Mouse (Mus musculus) olfactory bulb, adult 2 months (tissue): ENCODE results near the gene Pip5k1b. TPM values are rescaled to one million over a fixed set of nuclear protein-coding genes. Genes with fewer than 3 reads are reported as not detected.

Experiments
- H3K27ac ChIP-seq: fragments of 200-500 bp; 2 replicates; pipeline ENCODE4 v1.5.1; 2012; ENCODE audit warnings: low read depth, low read length; ENCODE audit not compliant: insufficient read depth
- H3K4me1 ChIP-seq: fragments of 200-500 bp; 2 replicates; pipeline ENCODE4 v1.6.1; 2012; ENCODE audit warnings: low read length; ENCODE audit not compliant: control insufficient read depth, insufficient read depth
- H3K4me3 ChIP-seq: fragments of 200-500 bp; 2 replicates; pipeline ENCODE4 v1.5.1; 2012; ENCODE audit warnings: mild to moderate bottlenecking, low read depth, low read length, moderate library complexity; ENCODE audit not compliant: insufficient read depth
- CTCF ChIP-seq: fragments of 200-500 bp; IDR thresholded peaks from 2 replicates; pipeline ENCODE4 v1.5.1; 2012; ENCODE audit warnings: low read depth, mild to moderate bottlenecking, low read length, moderate library complexity; ENCODE audit not compliant: insufficient read depth
- POLR2A ChIP-seq: fragments of 200-500 bp; IDR thresholded peaks from 2 replicates; pipeline ENCODE4 v1.6.1; 2012; ENCODE audit warnings: mild to moderate bottlenecking, low read depth, low read length, moderate library complexity; ENCODE audit not compliant: insufficient read depth
- WGBS: fragments of 180-500 bp; shearing (Covaris S2); methylation state at CpG from one replicate; pipeline ENCODE4 v1.1.7; 2018; 5-methylcytosine and 5-hydroxymethylcytosine counted together
- polyA plus RNA-seq: library from polyadenylated mRNA; stranded (reverse); fragments of >200 nt; gene quantifications from 2 replicates; pipeline ENCODE4 v1.2.4, GENCODE M21; 2012; ENCODE audit warnings: low replicate concordance; ENCODE audit not compliant: missing spikeins, insufficient read depth, insufficient read length

The Pip5k1b gene
- polyA plus RNA-seq, 1 experiment: not detected

- WGBS: 86% methylated on average over 2 of the region's 2 CpGs
- TF ChIP-seq CTCF (no peak), POLR2A (no peak)
- no peaks in the 10 kb centered on the region for H3K4me1 ChIP-seq
- H3K4me3 ChIP-seq: no peak overlapping the region
- H3K27ac ChIP-seq: no peak overlapping the region
These were observed 161.8 kb downstream of the Pip5k1b start for GRCm38 (mm10) chr19:24393920-24394319.

GRCm38 (mm10) chr19:24391519-24392251 lies 164.0 kb downstream of the Pip5k1b start:
- WGBS: 92% methylated on average over 9 of the region's 9 CpGs
- TF ChIP-seq POLR2A (no peak), CTCF (no peak)
- H3K4me3 ChIP-seq: no peak overlapping the region
- H3K27ac ChIP-seq: no peak overlapping the region
- no peaks in the 10 kb centered on the region for H3K4me1 ChIP-seq

GRCm38 (mm10) chr19:24386956-24387865 lies 168.5 kb downstream of the Pip5k1b start:
- 75% methylated on average over 22 of the region's 22 CpGs for WGBS
- no peaks in the 10 kb centered on the region for H3K4me1 ChIP-seq
- no peak overlapping the region for H3K4me3 ChIP-seq
- TF ChIP-seq CTCF (no peak), POLR2A (no peak)
- no peak overlapping the region for H3K27ac ChIP-seq

GRCm38 (mm10) chr19:24378470-24378869 lies 177.2 kb downstream of the Pip5k1b start:
- H3K4me1 ChIP-seq: no peaks in the 10 kb centered on the region
- WGBS: 86% methylated on average over 6 of the region's 6 CpGs
- H3K27ac ChIP-seq: no peak overlapping the region
- H3K4me3 ChIP-seq: no peak overlapping the region
- TF ChIP-seq CTCF (no peak), POLR2A (no peak)

GRCm38 (mm10) chr19:24371763-24372640 lies 183.7 kb downstream of the Pip5k1b start:
- TF ChIP-seq POLR2A (no peak), CTCF (no peak)
- no peak overlapping the region for H3K4me3 ChIP-seq
- H3K27ac ChIP-seq: no peak overlapping the region
- 18% methylated on average over 19 of the region's 19 CpGs for WGBS
- peaks cover 4% of the 10 kb centered on the region; the same call in 1 of the 2 replicates for H3K4me1 ChIP-seq

GRCm38 (mm10) chr19:24368419-24368818 lies 187.3 kb downstream of the Pip5k1b start:
- 82% methylated on average over 6 of the region's 6 CpGs for WGBS
- no peak overlapping the region for H3K27ac ChIP-seq
- no peak for TF ChIP-seq POLR2A
- no peak for TF ChIP-seq CTCF
- peaks cover 4% of the 10 kb centered on the region; the same call in 1 of the 2 replicates for H3K4me1 ChIP-seq
- no peak overlapping the region for H3K4me3 ChIP-seq

GRCm38 (mm10) chr19:24367722-24368121 lies 187.9 kb downstream of the Pip5k1b start:
- WGBS: 90% methylated on average over 4 of the region's 4 CpGs
- TF ChIP-seq POLR2A: no peak
- TF ChIP-seq CTCF: no peak

GRCm38 (mm10) chr19:24366747-24367146 lies 188.9 kb downstream of the Pip5k1b start:
- 90% methylated on average over 1 of the region's 1 CpGs for WGBS
- Histone ChIP-seq H3K27ac (no peak overlapping the region), H3K4me1 (no peaks in the 10 kb centered on the region; the same call in 1 of the 2 replicates), H3K4me3 (no peak overlapping the region)
- TF ChIP-seq CTCF (no peak), POLR2A (no peak)

More at GRCm38 (mm10) chr19:24367722-24368121, 187.9 kb downstream of the Pip5k1b start:
- H3K4me1 ChIP-seq: peaks cover 4% of the 10 kb centered on the region; the same call in 1 of the 2 replicates
- H3K27ac ChIP-seq: no peak overlapping the region
- H3K4me3 ChIP-seq: no peak overlapping the region
